Mouse (Mus musculus): Measurements from ENCODE around the gene Ccrl2. TPM values are rescaled to one million over a fixed set of nuclear protein-coding genes. Genes with fewer than 3 reads are reported as not detected.

Gene Ccrl2
- 5.2 TPM for polyA plus RNA-seq (2015; fragmentation: Illumina TruSeq; extraction: RNeasy Lipid Tissue Mini Kit (QIAGEN cat#74804); ENCODE audit: insufficient read depth, low read depth, low replicate concordance)

GRCm38 (mm10) chr9:111056798-111057543 lies at the start of gene Ccrl2:
Gene Ccrl2 (minus strand): TSS chr9:111057519.

DNA sequence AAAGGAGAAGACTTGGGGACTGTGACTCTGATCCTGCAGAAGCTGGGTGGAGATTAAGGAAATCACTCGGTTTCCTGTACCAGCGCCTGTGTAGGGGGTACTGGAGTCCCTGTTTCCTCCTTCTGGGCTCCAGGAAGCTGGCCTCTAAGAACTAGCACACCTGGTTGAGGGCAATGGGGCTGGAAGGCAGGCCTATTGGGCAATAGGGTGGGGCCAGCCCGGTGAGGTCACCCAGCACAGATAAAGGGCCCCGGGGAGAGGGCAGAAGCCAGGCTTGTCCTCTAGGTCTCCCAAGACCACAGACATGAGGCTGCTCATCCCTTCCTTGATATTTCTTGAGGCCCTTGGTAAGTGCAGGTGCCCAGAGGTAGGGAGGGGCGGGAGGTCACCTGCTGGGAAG lies 38.3 kb downstream of the Ccrl2 start, which contains the start of gene Ltf:
Gene Ltf, plus strand, starts transcription at position 250 of the 400 bp plus-strand sequence.

Other genes starting within 250 kb of the Ccrl2 start
- gene Prss44, start 243.5 kb downstream of the Ccrl2 start, polyA plus RNA-seq (2015; fragmentation: Illumina TruSeq; extraction: RNeasy Lipid Tissue Mini Kit (QIAGEN cat#74804); ENCODE audit: insufficient read depth, low read depth, low replicate concordance): not detected
- not detected for gene Prss43, start 230.8 kb downstream of the Ccrl2 start, polyA plus RNA-seq (2015; fragmentation: Illumina TruSeq; extraction: RNeasy Lipid Tissue Mini Kit (QIAGEN cat#74804); ENCODE audit: insufficient read depth, low read depth, low replicate concordance)
- gene Prss45, start 222.9 kb downstream of the Ccrl2 start, polyA plus RNA-seq (2015; fragmentation: Illumina TruSeq; extraction: RNeasy Lipid Tissue Mini Kit (QIAGEN cat#74804); ENCODE audit: insufficient read depth, low read depth, low replicate concordance): not detected
- not detected for gene Prss46, start 213.0 kb downstream of the Ccrl2 start, polyA plus RNA-seq (2015; fragmentation: Illumina TruSeq; extraction: RNeasy Lipid Tissue Mini Kit (QIAGEN cat#74804); ENCODE audit: insufficient read depth, low read depth, low replicate concordance)
- not detected for gene Prss50, start 199.6 kb downstream of the Ccrl2 start, polyA plus RNA-seq (2015; fragmentation: Illumina TruSeq; extraction: RNeasy Lipid Tissue Mini Kit (QIAGEN cat#74804); ENCODE audit: insufficient read depth, low read depth, low replicate concordance)
- 16.5 TPM for gene Als2cl, start 177.6 kb downstream of the Ccrl2 start, polyA plus RNA-seq (2015; fragmentation: Illumina TruSeq; extraction: RNeasy Lipid Tissue Mini Kit (QIAGEN cat#74804); ENCODE audit: insufficient read depth, low read depth, low replicate concordance)
- 2.2 TPM for gene Tmie, start 177.4 kb downstream of the Ccrl2 start, polyA plus RNA-seq (2015; fragmentation: Illumina TruSeq; extraction: RNeasy Lipid Tissue Mini Kit (QIAGEN cat#74804); ENCODE audit: insufficient read depth, low read depth, low replicate concordance)
- gene Fam240a, start 140.7 kb downstream of the Ccrl2 start, polyA plus RNA-seq (2015; fragmentation: Illumina TruSeq; extraction: RNeasy Lipid Tissue Mini Kit (QIAGEN cat#74804); ENCODE audit: insufficient read depth, low read depth, low replicate concordance): not detected
- gene Tdgf1, start 111.4 kb downstream of the Ccrl2 start, polyA plus RNA-seq (2015; fragmentation: Illumina TruSeq; extraction: RNeasy Lipid Tissue Mini Kit (QIAGEN cat#74804); ENCODE audit: insufficient read depth, low read depth, low replicate concordance): not detected
- gene Lrrc2, start 106.0 kb downstream of the Ccrl2 start, polyA plus RNA-seq (2015; fragmentation: Illumina TruSeq; extraction: RNeasy Lipid Tissue Mini Kit (QIAGEN cat#74804); ENCODE audit: insufficient read depth, low read depth, low replicate concordance): not detected
- 4.7 TPM for gene Rtp3, start 66.9 kb downstream of the Ccrl2 start, polyA plus RNA-seq (2015; fragmentation: Illumina TruSeq; extraction: RNeasy Lipid Tissue Mini Kit (QIAGEN cat#74804); ENCODE audit: insufficient read depth, low read depth, low replicate concordance)
- gene Ltf, start 38.2 kb downstream of the Ccrl2 start, polyA plus RNA-seq (2015; fragmentation: Illumina TruSeq; extraction: RNeasy Lipid Tissue Mini Kit (QIAGEN cat#74804); ENCODE audit: insufficient read depth, low read depth, low replicate concordance): not detected
- 12.1 TPM for gene Lrrfip2, start 60.1 kb upstream of the Ccrl2 start, polyA plus RNA-seq (2015; fragmentation: Illumina TruSeq; extraction: RNeasy Lipid Tissue Mini Kit (QIAGEN cat#74804); ENCODE audit: insufficient read depth, low read depth, low replicate concordance)
- gene Mlh1, start 214.3 kb upstream of the Ccrl2 start, polyA plus RNA-seq (2015; fragmentation: Illumina TruSeq; extraction: RNeasy Lipid Tissue Mini Kit (QIAGEN cat#74804); ENCODE audit: insufficient read depth, low read depth, low replicate concordance): 5.3 TPM
- gene Epm2aip1, start 214.4 kb upstream of the Ccrl2 start, polyA plus RNA-seq (2015; fragmentation: Illumina TruSeq; extraction: RNeasy Lipid Tissue Mini Kit (QIAGEN cat#74804); ENCODE audit: insufficient read depth, low read depth, low replicate concordance): 8.3 TPM

Data from pancreas, adult 10 weeks (tissue).